Mouse (Mus musculus) liver, embryonic 12.5 days (tissue): Measurements from ENCODE around the gene Mgat4b. TPM values are rescaled to one million over a fixed set of nuclear protein-coding genes. Genes with fewer than 3 reads are reported as not detected.

Experiments
- ATAC-seq: fragments of 200-750 bp; cut with Nextera tagmentation; 2 replicates; pipeline ENCODE4 v1.8.0; 2017; ENCODE audit warnings: moderate number of reproducible peaks, mild to moderate bottlenecking, moderate library complexity
- H3K27ac ChIP-seq: fragments of 300-500 bp; sonication (generic); 2 replicates; pipeline ENCODE4 v1.5.1; 2016; ENCODE audit warnings: mild to moderate bottlenecking
- H3K27me3 ChIP-seq: fragments of 300-500 bp; sonication (generic); replicated peaks from 2 replicates; pipeline ENCODE4 v1.6.1; 2016; ENCODE audit warnings: mild to moderate bottlenecking, moderate library complexity
- H3K36me3 ChIP-seq: fragments of 300-500 bp; sonication (generic); 2 replicates; pipeline ENCODE4 v1.6.1; 2016; ENCODE audit warnings: mild to moderate bottlenecking, moderate library complexity
- H3K4me1 ChIP-seq: fragments of 300-500 bp; sonication (generic); 2 replicates; pipeline ENCODE4 v1.6.1; 2016
- H3K4me2 ChIP-seq: fragments of 300-500 bp; sonication (generic); 2 replicates; pipeline ENCODE4 v1.6.1; 2016; ENCODE audit warnings: mild to moderate bottlenecking, moderate library complexity
- H3K4me3 ChIP-seq: fragments of 300-500 bp; sonication (generic); 2 replicates; pipeline ENCODE4 v1.5.1; 2016; ENCODE audit warnings: mild to moderate bottlenecking, moderate library complexity
- H3K9ac ChIP-seq: fragments of 300-500 bp; sonication (generic); 2 replicates; pipeline ENCODE4 v1.6.1; 2016; ENCODE audit warnings: mild to moderate bottlenecking, moderate library complexity
- H3K9me3 ChIP-seq: fragments of 300-500 bp; sonication (generic); replicated peaks from 2 replicates; pipeline ENCODE4 v1.6.1; 2016; ENCODE audit warnings: mild to moderate bottlenecking, moderate library complexity
- WGBS: fragments of 180-500 bp; shearing (Covaris S2); methylation state at CpG from one replicate; pipeline ENCODE4 v1.1.7; 2016; ENCODE audit not compliant: insufficient replicate concordance; 5-methylcytosine and 5-hydroxymethylcytosine counted together
- polyA plus RNA-seq: library from polyadenylated mRNA; unstranded; fragments of >200 nt; fragmentation: Nextera tagmentation; extraction: Ambion mirVana; gene quantifications from 2 replicates; pipeline ENCODE4 v1.2.1, GENCODE M21; 2016

The Mgat4b gene
- polyA plus RNA-seq, 1 experiment from 2014 or later, result 29.1 TPM

DNA sequence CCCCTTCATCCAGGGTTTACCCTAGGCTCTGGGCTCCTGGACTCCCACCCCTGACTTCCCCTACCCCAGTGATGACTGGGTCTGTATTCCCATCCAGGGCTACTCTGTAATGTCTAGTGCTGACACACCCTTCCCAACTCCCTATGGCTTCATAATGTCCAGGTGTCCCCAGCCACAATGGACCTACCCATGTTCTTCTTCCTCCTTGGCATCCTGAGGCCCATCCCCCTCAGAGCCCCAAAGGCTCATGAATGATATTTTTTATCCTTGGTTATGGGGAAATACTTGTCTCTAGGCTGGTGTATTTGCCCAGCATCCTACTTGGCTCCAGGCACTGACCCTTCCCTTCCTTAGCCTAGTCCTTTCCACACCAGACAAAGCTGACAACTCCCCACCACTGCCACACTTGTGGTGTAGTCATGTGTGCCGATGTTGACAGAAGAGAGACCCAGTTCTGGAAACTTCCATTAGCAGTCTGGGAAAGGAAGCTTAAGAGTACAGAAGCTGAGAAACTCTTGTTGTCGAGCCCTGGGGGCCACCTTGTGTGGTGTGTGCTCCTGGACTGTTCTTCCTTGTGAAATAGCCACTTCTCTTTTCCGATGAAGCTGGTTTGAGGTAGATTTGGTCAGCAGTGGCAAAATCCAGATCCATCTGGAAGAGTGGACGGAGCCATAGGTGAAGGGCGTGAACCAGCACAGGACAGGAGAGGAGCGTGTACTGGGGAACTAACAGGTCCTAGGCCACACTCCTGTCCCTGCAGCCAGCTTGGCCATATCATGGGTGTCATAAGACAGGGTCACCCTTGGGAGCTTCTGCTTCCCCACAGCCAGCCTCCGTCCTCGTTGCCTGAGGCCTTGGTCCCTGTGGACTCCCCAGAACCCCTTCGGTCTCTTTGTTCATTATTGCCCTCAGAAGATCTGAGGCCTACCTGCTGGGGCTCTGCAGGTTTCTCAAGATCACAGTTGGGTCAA is 28.4 kb downstream of the Mgat4b start:
- Histone ChIP-seq H3K27me3 (peaks cover 6% of the 10 kb centered on the region; the same call in 1 of the 2 replicates), H3K9me3 (no peaks in the 10 kb centered on the region), H3K4me3 (no peak overlapping the region), H3K4me2 (peak overlapping the region; percentile 100), H3K9ac (no peak overlapping the region; the same call in 1 of the 2 replicates), H3K36me3 (peaks cover 16% of the 10 kb centered on the region), H3K27ac (no peak overlapping the region), H3K4me1 (peaks cover 48% of the 10 kb centered on the region)
- ATAC-seq, result no peak
- 62% methylated on average over 9 of the region's 9 CpGs for WGBS

DNA sequence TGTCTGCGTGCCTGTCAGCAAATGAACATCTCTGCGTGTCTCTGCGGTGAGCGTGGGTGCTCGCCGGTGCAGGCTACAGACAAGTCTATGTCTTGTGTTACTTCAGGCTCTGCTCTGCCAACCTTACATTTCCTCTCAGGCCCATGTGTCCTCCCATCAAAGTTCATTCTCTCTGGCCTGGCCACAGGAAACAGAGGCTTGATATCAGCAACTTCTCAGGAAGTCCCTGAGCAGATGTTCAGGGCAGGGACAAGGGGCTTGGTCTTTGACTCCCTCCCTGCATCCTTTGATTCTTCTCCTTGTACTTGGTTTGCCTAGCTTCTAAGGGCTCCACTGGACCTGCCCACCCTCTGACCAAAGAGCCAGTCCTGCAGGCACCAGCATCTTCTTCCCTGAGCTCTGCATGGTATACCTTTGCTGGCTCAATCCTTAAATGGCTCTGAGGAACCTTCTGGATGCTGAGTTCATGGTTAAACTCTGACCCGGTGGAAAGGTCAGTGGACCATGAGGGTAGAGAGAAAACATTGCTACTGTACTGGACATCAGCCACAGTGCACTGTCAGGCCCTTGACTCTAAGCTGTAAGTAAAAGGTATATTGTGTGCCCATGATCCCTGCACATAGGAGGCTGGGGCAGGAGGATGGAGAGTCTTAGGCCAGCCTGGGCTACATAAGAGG is 29.7 kb downstream of the Mgat4b start:
- Histone ChIP-seq H3K4me2 (no peak overlapping the region), H3K27me3 (peaks cover 6% of the 10 kb centered on the region; the same call in 1 of the 2 replicates), H3K9me3 (no peaks in the 10 kb centered on the region), H3K36me3 (peaks cover 3% of the 10 kb centered on the region), H3K27ac (no peak overlapping the region), H3K4me1 (peaks cover 48% of the 10 kb centered on the region), H3K4me3 (no peak overlapping the region), H3K9ac (no peak overlapping the region)
- ATAC-seq, result no peak
- WGBS, result 22% methylated on average over 7 of the region's 7 CpGs

DNA sequence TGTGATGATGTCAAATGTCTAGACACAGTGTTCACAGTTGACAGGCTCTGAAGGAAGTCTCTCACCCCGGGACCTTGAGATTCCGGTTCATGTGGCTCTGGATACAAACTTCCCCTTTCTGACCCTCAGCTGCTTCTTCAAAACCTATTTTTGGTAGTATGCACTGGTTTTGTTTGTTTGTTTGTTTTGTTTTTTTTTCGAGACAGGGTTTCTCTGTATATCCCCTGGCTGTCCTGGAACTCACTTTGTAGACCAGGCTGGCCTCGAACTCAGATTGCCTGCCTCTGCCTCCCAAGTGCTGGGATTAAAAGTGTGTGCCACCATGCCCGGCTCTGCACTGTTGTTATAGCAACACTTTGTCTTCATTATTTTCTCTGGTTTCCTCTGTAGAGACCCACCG is 33.2 kb downstream of the Mgat4b start:
- Histone ChIP-seq H3K9me3 (no peaks in the 10 kb centered on the region), H3K4me2 (no peak overlapping the region), H3K4me3 (no peak overlapping the region), H3K9ac (no peak overlapping the region), H3K27ac (no peak overlapping the region), H3K36me3 (no peaks in the 10 kb centered on the region), H3K4me1 (peaks cover 15% of the 10 kb centered on the region), H3K27me3 (no peaks in the 10 kb centered on the region)
- 49% methylated on average over 6 of the region's 6 CpGs for WGBS
- no peak for ATAC-seq

DNA sequence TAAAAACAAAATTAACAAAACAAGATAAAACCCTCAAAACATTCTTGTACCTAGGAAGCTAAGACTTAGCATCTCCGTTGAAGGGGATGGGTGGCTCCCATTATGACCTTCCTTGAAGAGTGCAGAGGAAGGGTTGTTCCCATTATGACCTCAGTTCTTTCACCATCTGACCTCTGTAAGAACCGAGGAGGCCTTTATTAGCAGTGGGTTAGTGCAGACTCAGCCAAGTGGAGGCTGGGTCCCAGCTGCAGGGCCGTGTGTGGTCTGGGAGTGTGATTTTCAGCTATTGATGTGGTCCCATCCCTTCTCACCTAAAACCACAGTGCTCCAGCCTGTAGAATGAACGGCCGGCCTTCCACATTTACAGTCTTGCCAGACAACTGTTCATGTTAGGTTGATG is 34.6 kb downstream of the Mgat4b start:
- Histone ChIP-seq H3K4me2 (no peak overlapping the region), H3K9ac (no peak overlapping the region), H3K4me1 (peaks cover 4% of the 10 kb centered on the region), H3K27me3 (no peaks in the 10 kb centered on the region), H3K9me3 (no peaks in the 10 kb centered on the region), H3K36me3 (no peaks in the 10 kb centered on the region), H3K27ac (no peak overlapping the region), H3K4me3 (no peak overlapping the region)
- WGBS, result 62% methylated on average over 5 of the region's 5 CpGs
- no peak for ATAC-seq

DNA sequence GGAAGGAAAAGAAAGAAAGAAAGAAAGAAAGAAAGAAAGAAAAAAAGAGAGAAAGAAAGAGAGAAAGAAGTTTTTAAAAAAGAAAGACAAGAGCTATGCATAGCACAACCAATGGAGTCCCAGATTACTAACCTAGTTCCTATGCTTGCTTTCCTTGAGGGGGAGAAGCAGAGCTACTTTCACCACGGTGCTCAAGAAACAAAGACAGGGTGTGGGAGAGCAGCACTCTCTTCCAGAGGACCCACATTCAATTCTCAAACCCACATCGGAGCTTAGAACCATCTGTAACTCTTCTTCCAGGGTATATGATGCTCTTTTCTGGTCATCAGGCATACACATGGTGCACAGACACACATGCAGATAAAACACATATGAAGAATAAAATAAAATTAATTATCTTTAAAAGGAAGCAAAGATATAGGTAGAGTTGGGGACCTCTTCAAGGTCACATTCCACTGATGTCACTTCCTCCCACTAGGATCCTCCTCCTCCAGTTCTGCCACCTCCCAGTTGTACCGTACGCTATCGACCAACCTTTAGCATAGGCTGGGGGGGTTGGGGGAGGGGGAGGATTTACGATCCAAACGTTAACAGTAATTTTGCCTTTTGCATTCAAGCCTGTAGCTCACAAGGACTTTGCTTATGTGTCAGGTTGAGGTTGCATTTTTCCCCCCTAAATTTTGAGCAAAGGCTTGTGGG is 37.9 kb downstream of the Mgat4b start:
- Histone ChIP-seq H3K4me2 (no peak overlapping the region), H3K27me3 (no peaks in the 10 kb centered on the region), H3K4me3 (no peak overlapping the region), H3K9ac (no peak overlapping the region), H3K9me3 (no peaks in the 10 kb centered on the region), H3K36me3 (no peaks in the 10 kb centered on the region), H3K27ac (no peak overlapping the region), H3K4me1 (0 out of 2 replicates have a peak, but pooled peaks cover 9% of the 10 kb centered on the region)
- 70% methylated on average over 7 of the region's 7 CpGs for WGBS
- no peak for ATAC-seq

DNA sequence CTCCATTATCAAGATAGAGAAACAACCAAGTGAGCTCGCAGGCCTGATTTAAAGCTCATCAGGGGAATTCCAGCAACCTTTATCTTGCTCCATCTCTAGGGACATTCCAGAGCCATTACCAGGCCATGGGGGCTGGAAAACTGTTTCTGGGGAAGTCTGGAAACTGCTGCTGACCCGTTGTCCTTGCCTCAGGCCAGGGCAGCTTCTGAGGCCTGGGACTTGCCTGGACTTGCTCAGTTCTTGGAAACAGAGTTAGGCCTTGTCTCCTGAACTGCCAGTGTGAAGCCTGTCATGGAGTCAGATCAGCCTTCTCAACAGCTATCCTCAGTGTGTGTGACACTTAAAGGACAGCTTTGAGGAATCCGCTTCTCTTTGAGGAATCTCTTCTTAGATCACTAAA is 41.5 kb downstream of the Mgat4b start:
- no peak for ATAC-seq
- Histone ChIP-seq H3K4me3 (no peak overlapping the region), H3K4me1 (0 out of 2 replicates have a peak, but pooled peaks cover 9% of the 10 kb centered on the region), H3K27me3 (no peaks in the 10 kb centered on the region), H3K9me3 (no peaks in the 10 kb centered on the region), H3K27ac (no peak overlapping the region), H3K4me2 (no peak overlapping the region), H3K36me3 (peaks cover 14% of the 10 kb centered on the region), H3K9ac (no peak overlapping the region)
- 55% methylated on average over 3 of the region's 3 CpGs for WGBS

DNA sequence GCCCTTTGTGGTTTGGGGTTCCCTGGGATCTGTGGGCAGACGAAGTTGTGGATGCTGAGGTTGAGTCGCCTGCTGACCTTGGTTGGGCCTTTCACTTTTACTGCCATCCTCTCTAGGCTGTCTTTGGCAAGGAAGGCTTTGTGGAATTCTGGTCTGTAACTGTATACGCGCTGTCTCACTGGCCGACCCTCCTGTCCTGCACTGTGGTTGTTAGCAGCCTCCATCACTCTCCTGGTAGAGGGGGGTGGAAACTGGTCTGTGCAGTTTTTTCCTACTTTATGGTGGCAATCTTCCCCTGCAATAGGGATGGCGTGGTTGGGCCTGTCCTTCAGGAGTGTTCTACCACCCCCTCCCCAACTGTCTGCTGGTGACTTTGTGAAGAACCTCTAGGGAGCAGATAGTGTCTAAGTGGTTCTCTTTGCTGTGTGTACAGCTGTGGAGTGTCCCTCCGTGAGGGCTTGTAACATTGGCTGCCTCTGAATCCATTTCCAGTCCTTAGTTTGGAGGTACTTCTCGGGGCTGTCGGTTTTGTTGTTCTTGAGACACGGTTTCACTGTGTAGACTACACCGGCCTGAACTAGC is 42.1 kb downstream of the Mgat4b start:
- Histone ChIP-seq H3K9me3 (no peaks in the 10 kb centered on the region), H3K27ac (no peak overlapping the region), H3K9ac (no peak overlapping the region), H3K4me2 (no peak overlapping the region), H3K27me3 (no peaks in the 10 kb centered on the region), H3K36me3 (peaks cover 20% of the 10 kb centered on the region), H3K4me1 (0 out of 2 replicates have a peak, but pooled peaks cover 9% of the 10 kb centered on the region), H3K4me3 (no peak overlapping the region)
- WGBS, result 68% methylated on average over 11 of the region's 11 CpGs
- ATAC-seq, result no peak

DNA sequence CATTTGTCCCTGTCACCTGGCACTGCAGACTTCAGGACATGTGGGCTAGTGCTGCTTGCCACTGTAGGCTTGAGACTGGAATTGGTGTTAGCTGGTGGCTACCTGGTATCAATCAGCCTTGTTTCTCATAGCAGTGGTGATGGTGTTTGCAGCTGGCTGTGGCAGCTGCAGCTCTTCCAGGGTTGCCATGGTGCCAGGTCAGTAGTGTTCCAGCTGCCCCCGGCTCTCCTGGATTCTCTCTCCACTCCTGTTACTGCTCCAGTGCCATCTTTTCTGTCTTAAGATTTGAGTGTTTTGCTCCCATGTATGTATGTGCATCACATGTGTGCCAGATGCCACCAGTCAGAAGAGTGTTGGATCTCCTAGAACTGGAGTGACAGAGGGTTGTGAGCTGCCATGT is 42.7 kb downstream of the Mgat4b start:
- 74% methylated on average over 1 of the region's 1 CpGs for WGBS
- Histone ChIP-seq H3K9ac (no peak overlapping the region), H3K4me2 (no peak overlapping the region), H3K27ac (no peak overlapping the region), H3K36me3 (peaks cover 26% of the 10 kb centered on the region), H3K4me3 (no peak overlapping the region), H3K9me3 (no peaks in the 10 kb centered on the region), H3K27me3 (no peaks in the 10 kb centered on the region), H3K4me1 (0 out of 2 replicates have a peak, but pooled peaks cover 9% of the 10 kb centered on the region)
- ATAC-seq, result no peak

DNA sequence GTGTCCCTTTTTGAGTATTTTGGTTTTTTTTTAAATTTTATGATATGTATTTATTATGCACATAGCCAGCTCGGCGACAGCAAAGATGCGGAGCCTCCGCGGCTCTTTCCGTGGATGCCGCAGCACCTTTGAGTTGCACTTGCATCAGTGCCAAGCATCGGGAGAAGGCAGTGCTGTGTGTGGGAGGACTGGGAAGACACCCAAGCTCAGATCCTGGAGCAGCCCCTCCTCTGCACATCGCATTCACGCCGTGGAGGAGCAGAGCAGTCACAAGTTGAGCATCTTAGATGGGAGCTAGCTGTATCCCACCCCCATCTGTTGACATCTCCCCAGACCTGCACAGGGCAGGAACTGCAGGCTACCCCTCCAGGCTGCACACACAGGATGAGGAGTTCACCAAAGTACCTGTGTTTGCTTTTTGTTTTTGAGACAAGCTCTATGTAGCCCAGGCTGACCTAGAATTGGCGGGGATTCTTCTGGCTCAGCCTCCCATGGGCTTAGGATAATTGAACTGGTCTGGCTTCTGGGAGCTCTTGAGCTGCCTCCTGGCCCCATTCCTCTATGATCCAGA is 43.4 kb downstream of the Mgat4b start:
- Histone ChIP-seq H3K4me3 (no peak overlapping the region), H3K4me2 (no peak overlapping the region), H3K36me3 (peaks cover 33% of the 10 kb centered on the region), H3K4me1 (0 out of 2 replicates have a peak, but pooled peaks cover 9% of the 10 kb centered on the region), H3K27ac (no peak overlapping the region), H3K9me3 (no peaks in the 10 kb centered on the region), H3K9ac (no peak overlapping the region), H3K27me3 (no peaks in the 10 kb centered on the region)
- no peak for ATAC-seq
- WGBS, result 83% methylated on average over 12 of the region's 12 CpGs

DNA sequence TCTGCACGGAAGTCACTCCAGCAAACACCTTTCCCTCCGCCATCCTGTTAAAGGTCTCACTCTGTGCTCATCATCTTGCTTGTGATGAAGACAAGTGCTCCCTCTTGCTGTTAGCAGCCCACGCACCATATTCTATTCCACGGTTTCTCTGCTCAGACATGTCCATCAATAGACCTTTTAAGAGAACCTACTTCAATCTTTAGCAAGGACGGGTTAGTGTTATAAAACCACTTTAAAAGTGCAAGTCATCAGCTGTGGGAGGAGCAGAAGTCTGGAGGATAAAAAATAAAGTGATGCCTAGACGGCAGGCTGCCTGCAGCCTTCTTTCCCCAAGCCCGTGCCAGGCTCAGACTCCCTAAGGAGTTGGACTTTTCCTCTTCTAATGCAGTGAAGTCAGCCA is 45.9 kb downstream of the Mgat4b start:
- no peak overlapping the region for H3K4me3 ChIP-seq
- ATAC-seq, result no peak
- 63% methylated on average over 7 of the region's 7 CpGs for WGBS
- H3K27ac ChIP-seq, result no peak overlapping the region
- H3K9ac ChIP-seq, result no peak overlapping the region
- H3K9me3 ChIP-seq, result no peaks in the 10 kb centered on the region
- H3K4me1 ChIP-seq, result 0 out of 2 replicates have a peak, but pooled peaks cover 9% of the 10 kb centered on the region
- no peaks in the 10 kb centered on the region for H3K27me3 ChIP-seq
- H3K4me2 ChIP-seq, result no peak overlapping the region
- peaks cover 58% of the 10 kb centered on the region for H3K36me3 ChIP-seq

DNA sequence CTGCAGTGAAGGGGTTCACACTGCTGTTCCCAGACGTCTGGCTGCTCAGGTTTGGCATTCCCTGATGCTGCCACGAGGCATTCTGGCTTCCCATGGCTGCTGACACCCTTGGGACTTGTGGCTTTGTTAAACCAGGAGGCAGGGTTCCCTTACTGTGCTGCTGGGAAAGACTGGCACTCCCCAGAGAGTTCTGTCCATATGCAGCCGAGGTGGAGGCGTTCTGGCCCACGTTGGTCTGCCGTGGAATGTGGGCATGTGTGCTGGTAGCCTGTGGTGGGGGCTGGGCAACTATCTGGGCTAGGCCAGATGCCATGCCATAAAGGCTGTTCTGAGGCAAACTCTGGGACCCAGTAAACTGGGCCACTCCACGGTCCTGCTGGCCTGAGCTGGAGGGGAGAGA is 47.6 kb downstream of the Mgat4b start:
- H3K9me3 ChIP-seq, result no peaks in the 10 kb centered on the region
- H3K27ac ChIP-seq, result no peak overlapping the region
- H3K36me3 ChIP-seq, result peaks cover 75% of the 10 kb centered on the region
- ATAC-seq, result no peak
- H3K4me1 ChIP-seq, result 0 out of 2 replicates have a peak, but pooled peaks cover 2% of the 10 kb centered on the region
- H3K27me3 ChIP-seq, result no peaks in the 10 kb centered on the region
- H3K4me2 ChIP-seq, result no peak overlapping the region
- no peak overlapping the region for H3K9ac ChIP-seq
- no peak overlapping the region for H3K4me3 ChIP-seq
- WGBS, result 84% methylated on average over 7 of the region's 7 CpGs
